22 mouse cellular contexts compared by ENCODE assay signal in the genomic region with DNA sequence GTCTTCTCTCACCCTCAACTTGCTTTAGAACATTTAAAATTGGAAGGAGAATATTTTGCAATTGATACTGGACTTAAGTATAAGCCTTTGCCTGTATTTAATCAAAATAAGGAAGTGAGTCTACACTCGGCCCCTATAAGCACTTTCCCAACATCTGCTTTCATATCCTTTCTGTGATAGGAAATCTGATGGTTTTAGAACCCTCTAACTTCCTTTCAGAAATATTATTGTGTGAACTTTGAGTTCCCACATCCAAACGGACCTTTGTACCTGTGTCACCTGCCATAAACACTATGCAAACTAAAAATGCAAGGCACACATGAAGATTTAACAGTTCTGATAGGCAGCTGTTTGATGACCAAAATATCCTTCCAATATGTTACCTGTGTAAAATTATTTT. TPM values are rescaled to one million over a fixed set of nuclear protein-coding genes. Genes with fewer than 3 reads are reported as not detected.
DNase-seq lines count a peak whose midpoint lies in the region; ATAC-seq and TF ChIP-seq lines count a peak whose summit lies in the region.
"Had no signal": no experiment of that assay in that cellular context is flagged by ENCODE, and none has a peak within 500 bp of the region (broad histone marks: within the 10 kb centered on the region; RNA-seq: fewer than 3 reads in every experiment).

No protein-coding gene starts in this region.

- no peaks in the 10 kb centered on the region for H3K36me3 ChIP-seq in liver, adult 2 months (ENCODE audit: control insufficient read depth, insufficient read depth, low read length)
- no peaks in the 10 kb centered on the region for H3K36me3 ChIP-seq in intestine, embryonic 16.5 days (ENCODE audit: control insufficient read depth, insufficient read depth, low read length)
- no peaks in the 10 kb centered on the region for H3K36me3 ChIP-seq in forebrain, embryonic 12.5 days (replicated peaks)
- H3K36me3 ChIP-seq: embryonic facial prominence, embryonic 15.5 days; heart, embryonic 12.5 days; hindbrain, embryonic 12.5 days had no signal

- no peaks in the 10 kb centered on the region for H3K27me3 ChIP-seq in liver, adult 2 months (ENCODE audit: control insufficient read depth, insufficient read depth, low read length)
- no peaks in the 10 kb centered on the region for H3K27me3 ChIP-seq in intestine, embryonic 16.5 days (replicated peaks; ENCODE audit: control insufficient read depth, insufficient read depth, low read length)
- H3K27me3 ChIP-seq in forebrain, embryonic 12.5 days, result no peaks in the 10 kb centered on the region
- H3K27me3 ChIP-seq: CH12.LX; embryonic facial prominence, embryonic 15.5 days; heart, embryonic 12.5 days; hindbrain, embryonic 12.5 days had no signal

- H3K4me3 ChIP-seq in liver, adult 2 months (ENCODE audit: insufficient read depth, low read depth, low read length), result no peak overlapping the region
- H3K4me3 ChIP-seq in intestine, embryonic 16.5 days (ENCODE audit: low read length), result no peak overlapping the region
- H3K4me3 ChIP-seq in forebrain, embryonic 12.5 days (replicated peaks), result no peak overlapping the region
- H3K4me3 ChIP-seq in lung, adult 2 months (replicated peaks; ENCODE audit: extremely low read depth, low read depth, low read length), result no peak overlapping the region
- H3K4me3 ChIP-seq: embryonic facial prominence, embryonic 15.5 days; erythroblast, embryonic 14.5 days; heart, embryonic 12.5 days; hindbrain, embryonic 12.5 days had no signal

- H3K4me2 ChIP-seq in intestine, embryonic 16.5 days (ENCODE audit: low read depth, low read length), result 0 out of 2 replicates have a peak overlapping the region, but pooled peaks have one; percentile 9
- H3K4me2 ChIP-seq in forebrain, embryonic 12.5 days, result no peak overlapping the region
- H3K4me2 ChIP-seq: embryonic facial prominence, embryonic 15.5 days; heart, embryonic 12.5 days; hindbrain, embryonic 12.5 days had no signal

- H3K4me1 ChIP-seq in liver, adult 2 months (ENCODE audit: control insufficient read depth, insufficient read depth, low read length), result no peaks in the 10 kb centered on the region
- H3K4me1 ChIP-seq in intestine, embryonic 16.5 days (ENCODE audit: control insufficient read depth, insufficient read depth, low read length), result no peaks in the 10 kb centered on the region
- H3K4me1 ChIP-seq in forebrain, embryonic 12.5 days, result peaks cover 8% of the 10 kb centered on the region
- no peaks in the 10 kb centered on the region for H3K4me1 ChIP-seq in lung, adult 2 months (ENCODE audit: control insufficient read depth, insufficient read depth, low read length)

- TF ChIP-seq POLR2A in liver, adult 2 months (IDR thresholded peaks at IDR 0.05; ENCODE audit: extremely low read depth, insufficient read depth, low read length), result no peak
- TF ChIP-seq POLR2A in lung, adult 2 months (IDR thresholded peaks at IDR 0.05; ENCODE audit: borderline replicate concordance, extremely low read depth, low read depth, low read length), result no peak

- no peaks in the 10 kb centered on the region for H3K79me2 ChIP-seq in liver, adult 2 months (ENCODE audit: control insufficient read depth, insufficient read depth, low read length)

- 48% methylated on average over 2 of the region's 2 CpGs for WGBS in liver, adult 2 months
- 41% methylated on average over 2 of the region's 2 CpGs for WGBS in intestine, embryonic 16.5 days
- WGBS in forebrain, embryonic 12.5 days, result 72% methylated on average over 2 of the region's 2 CpGs
- WGBS in lung, adult 2 months, result 43% methylated on average over 2 of the region's 2 CpGs

- no peak overlapping the region for H3K27ac ChIP-seq in liver, adult 2 months (replicated peaks; ENCODE audit: insufficient read depth, low read depth, low read length)
- no peak overlapping the region; the same call in 1 of the 2 replicates for H3K27ac ChIP-seq in intestine, embryonic 16.5 days (ENCODE audit: low read length)
- no peak overlapping the region for H3K27ac ChIP-seq in forebrain, embryonic 12.5 days
- H3K27ac ChIP-seq: embryonic facial prominence, embryonic 15.5 days; hindbrain, embryonic 12.5 days had no signal

- no peak for TF ChIP-seq CTCF in liver, adult 2 months (IDR thresholded peaks at IDR 0.05; ENCODE audit: low read depth, low read length)
- no peak for TF ChIP-seq CTCF in lung, adult 2 months (IDR thresholded peaks at IDR 0.05; ENCODE audit: insufficient read depth, low read length)

- H3K9ac ChIP-seq in liver, adult 2 months (ENCODE audit: low read depth, low read length), result no peak overlapping the region
- no peak overlapping the region for H3K9ac ChIP-seq in intestine, embryonic 16.5 days (ENCODE audit: low read depth, low read length)
- H3K9ac ChIP-seq in forebrain, embryonic 12.5 days, result no peak overlapping the region
- H3K9ac ChIP-seq: embryonic facial prominence, embryonic 15.5 days; heart, embryonic 12.5 days; hindbrain, embryonic 12.5 days had no signal

- DNase-seq in liver, adult 2 months (ENCODE audit: extremely low read depth, low read depth, low spot score), result peak; percentile 32
- DNase-seq in liver, result no peak
- DNase-seq in layer of hippocampus, postnatal 36 days, result no peak
- DNase-seq in lung, adult 2 months, result no peak
- DNase-seq: adrenal gland, postnatal 14 days; cerebellum, adult 2 months; cerebellum, postnatal 10 days; embryo, embryonic 11 days; gastrocnemius, postnatal 14 days; heart, postnatal 4 days had no signal

- peak; percentile 77 for ATAC-seq in intestine, embryonic 16.5 days
- peak; percentile 73 for ATAC-seq in megakaryocyte, adult 5-6 weeks (ENCODE audit: poor library complexity, severe bottlenecking)
- no peak for ATAC-seq in forebrain, embryonic 12.5 days (ENCODE audit: low FRiP score)
- ATAC-seq: activated CD4-positive, CD25-positive, alpha-beta regulatory T cell, adult 4 months; forebrain, embryonic 16.5 days; hindbrain, embryonic 16.5 days; Patski had no signal

- no peaks in the 10 kb centered on the region for H3K9me3 ChIP-seq in intestine, embryonic 16.5 days (ENCODE audit: control insufficient read depth, low read length)
- H3K9me3 ChIP-seq in forebrain, embryonic 12.5 days, result no peaks in the 10 kb centered on the region
- H3K9me3 ChIP-seq: embryonic facial prominence, embryonic 15.5 days; heart, embryonic 12.5 days; hindbrain, embryonic 12.5 days had no signal

RNA-seq across cellular contexts. Expression of a gene that starts 58.2 kb away (rescaled TPM):
- 7.9 and 8.8 TPM in 2 replicates for total RNA-seq in liver, adult 2 months (2014; rRNA removed)
- 3.1 and 3.2 TPM in 2 replicates for polyA plus RNA-seq in liver, adult 2 months (2012; rRNA removed)
- polyA plus RNA-seq in intestine, embryonic 16.5 days (2015; fragmentation: Nextera tagmentation; extraction: Ambion mirVana), result 1.9 and 2.0 TPM in 2 replicates
- total RNA-seq in megakaryocyte, adult 5-6 weeks (2015), result 5.2 and 7.4 TPM in 2 replicates
- 3.8 and 6.7 TPM in 2 replicates for total RNA-seq in megakaryocyte, adult 5-6 weeks (2017)
- polyA plus RNA-seq in forebrain, embryonic 12.5 days (2016; fragmentation: Nextera tagmentation; extraction: Ambion mirVana), result 2.3 and 2.5 TPM in 2 replicates
- total RNA-seq in layer of hippocampus, postnatal 36 days (2021), result 10 to 100 TPM; 23.8 to 25.2 TPM
- polyA plus RNA-seq in lung, adult 2 months (2012; rRNA removed), result 17.7 and 18.7 TPM in 2 replicates
- total RNA-seq: CH12.LX had no signal
- polyA plus RNA-seq: activated CD4-positive, CD25-positive, alpha-beta regulatory T cell, adult 4 months; erythroblast, embryonic 14.5 days had no signal
